Mouse (Mus musculus): Measurements from ENCODE around the gene Strn4.

The Strn4 gene

DNA sequence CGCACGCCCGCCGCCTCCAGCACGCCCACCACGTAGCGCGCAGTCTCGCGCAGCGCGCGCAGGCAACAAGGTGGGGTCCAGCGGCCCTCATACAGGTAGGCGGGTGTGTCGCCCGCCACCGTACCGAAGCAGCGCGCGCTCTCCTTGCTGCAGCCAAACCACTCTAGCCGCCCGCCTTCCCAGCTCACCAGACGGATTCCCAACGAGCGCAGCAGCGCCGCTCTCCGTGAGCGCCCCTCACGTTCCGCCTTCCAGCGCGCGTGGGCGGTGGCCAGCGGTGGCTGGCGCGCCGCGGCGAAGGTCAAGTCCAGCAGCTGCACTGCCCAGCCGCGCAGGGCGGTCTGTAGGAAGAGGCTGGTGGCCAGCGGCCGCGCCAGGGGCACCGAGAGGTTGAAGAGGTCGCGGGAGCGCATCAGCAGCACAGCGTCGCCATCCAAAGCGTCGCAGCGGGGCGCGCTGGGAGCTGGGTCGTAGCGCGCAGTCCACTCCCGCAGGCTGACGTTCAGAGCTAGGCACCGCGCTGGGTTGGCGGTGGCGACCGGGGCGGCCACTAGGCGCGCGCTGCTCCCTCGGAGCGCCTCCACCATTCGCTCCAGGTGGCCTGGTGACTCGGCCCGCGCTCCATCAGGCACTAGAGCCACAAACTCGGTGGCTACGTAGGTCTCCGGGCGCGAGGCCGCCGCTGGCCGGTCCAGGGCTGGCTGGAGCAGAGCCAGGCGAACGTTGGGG is 4.6 kb upstream of the Strn4 start:
- no peak for DNase-seq (ENCODE audit: low read depth, low spot score)

DNA sequence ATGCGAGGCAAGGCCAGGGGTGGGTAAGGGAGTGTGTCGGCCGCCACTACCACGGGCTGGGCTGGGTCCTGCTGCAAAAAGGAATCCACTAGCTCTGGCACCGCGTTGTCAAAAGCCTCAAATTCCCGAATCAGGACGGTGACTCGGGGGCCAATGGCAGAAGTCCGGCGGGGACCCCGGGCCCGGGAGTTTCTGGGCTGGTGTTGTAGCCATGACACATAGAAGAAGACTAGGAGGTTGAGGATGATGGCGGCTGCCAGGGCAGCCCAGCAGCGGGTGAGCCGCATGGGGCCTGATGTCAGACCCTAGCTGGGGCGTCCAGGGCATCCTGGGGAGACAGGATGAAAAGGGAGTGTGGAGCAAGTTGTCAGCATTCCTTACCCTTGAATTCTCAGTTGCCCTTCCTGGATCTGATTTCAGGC is 4.0 kb upstream of the Strn4 start:
- DNase-seq (ENCODE audit: low read depth, low spot score), result no peak

DNA sequence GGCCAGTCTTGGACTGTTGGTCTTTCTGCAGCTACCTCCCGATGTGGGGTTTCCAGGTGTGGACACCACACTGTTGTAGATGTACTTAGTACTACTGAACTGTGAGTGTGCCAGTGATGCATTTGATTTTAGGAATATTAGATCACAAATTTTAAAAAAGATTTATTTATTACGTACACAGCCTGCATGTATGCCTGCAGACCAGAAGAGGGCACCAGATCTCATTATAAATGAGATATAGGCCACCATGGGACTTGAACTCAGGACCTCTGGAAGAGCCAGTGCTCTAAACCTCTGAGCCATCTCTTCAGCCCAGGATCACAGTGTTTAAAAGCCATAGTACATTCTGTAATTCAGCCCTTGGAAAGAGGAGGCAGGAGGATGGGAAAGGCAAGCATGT is 3.2 kb upstream of the Strn4 start:
- peak; percentile 6 for DNase-seq (ENCODE audit: low read depth, low spot score)

DNA sequence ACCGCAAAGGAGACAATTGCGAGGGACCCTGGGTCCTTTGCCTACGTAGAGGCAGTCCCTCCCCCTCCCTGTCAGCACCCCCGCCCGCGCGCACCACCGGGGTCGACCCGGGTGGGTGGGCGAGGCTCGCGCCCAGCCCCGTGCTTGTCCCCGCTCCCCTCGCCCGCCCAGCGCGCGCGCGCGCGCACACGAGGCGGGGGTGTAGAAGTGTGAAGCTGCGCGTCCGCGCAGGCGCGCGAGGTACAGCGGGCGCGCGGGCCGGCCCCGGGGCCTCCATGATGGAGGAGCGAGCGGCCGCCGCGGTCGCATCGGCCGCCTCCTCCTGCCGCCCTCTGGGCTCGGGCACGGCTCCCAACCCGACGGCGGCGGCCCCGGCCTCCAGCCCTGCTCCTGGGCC is 387 bp downstream of the Strn4 start:
- peak; percentile 44 for DNase-seq (ENCODE audit: low read depth, low spot score)

DNA sequence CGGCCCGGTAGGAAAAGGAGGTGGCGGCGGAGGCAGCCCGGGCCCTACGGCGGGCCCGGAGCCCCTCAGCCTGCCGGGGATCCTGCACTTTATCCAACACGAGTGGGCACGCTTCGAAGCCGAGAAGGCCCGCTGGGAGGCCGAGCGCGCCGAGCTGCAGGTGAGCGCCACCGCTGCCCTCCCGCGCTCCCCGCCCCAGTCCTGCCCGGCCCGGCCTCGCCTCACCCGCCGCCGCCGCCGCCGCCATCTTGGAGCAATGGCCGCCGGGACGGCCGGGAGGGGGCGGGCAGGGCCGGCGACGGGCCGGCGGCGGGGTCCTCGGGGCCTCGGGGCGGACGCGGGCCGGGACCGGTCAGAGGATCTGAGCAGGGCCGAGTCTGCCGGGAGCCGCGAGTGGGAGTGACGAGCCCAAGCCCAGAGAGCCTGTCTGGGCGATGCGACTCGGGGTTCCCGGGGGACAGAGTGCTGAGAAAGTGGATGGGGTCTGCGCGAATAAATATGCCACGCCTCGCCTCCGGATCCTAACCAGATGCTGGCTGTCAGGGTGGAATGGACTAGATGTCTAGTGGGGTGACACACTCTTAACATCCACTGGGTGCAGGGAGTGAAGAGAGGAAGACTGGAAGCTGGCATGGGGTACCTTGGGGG is 910 bp downstream of the Strn4 start, which contains the start of gene Fkrp:
Gene Fkrp, minus strand, starts transcription at position 258 of the 648 bp plus-strand sequence.
- DNase-seq (ENCODE audit: low read depth, low spot score), result peak; percentile 12

DNA sequence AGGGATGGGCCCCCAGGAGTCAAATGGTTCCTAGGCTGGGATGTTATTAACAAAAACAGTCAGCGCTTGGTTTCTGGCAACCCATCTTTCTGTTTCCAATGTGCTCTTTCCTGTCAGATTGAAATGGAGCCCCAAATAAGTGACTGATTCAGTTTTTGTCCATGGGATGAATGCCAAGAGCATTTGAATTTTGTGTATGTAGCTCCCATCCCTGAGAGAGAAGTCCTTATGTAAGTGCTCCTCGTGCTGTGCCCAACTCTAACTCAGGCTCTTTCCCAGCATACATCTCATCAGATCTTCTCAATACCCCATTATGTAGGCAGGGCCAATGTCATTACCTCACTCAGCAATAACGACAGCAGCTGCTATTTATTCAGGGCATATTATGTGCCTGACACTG is 2.0 kb downstream of the Strn4 start:
- DNase-seq (ENCODE audit: low read depth, low spot score), result peak; percentile 4

DNA sequence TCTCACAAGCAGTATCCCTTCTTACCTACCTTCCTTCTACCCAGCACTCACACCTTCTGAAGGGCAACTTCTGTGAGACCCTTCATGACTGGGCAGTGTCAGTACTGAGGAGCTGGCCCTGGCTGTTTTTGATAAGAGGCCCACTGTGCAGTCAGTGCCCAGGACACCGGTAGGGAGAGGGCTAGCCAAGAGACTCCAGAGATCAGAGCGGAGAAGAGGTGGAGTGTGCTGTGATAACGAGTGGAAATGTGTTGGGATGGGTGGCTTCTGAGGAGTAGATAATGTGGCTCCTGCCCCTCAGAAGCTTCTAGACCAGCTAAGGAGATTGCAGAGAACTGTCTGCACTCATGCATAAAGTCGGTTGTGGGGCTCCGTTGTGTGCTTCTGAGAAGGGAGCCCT is 4.1 kb downstream of the Strn4 start:
- no peak for DNase-seq (ENCODE audit: low read depth, low spot score)

DNA sequence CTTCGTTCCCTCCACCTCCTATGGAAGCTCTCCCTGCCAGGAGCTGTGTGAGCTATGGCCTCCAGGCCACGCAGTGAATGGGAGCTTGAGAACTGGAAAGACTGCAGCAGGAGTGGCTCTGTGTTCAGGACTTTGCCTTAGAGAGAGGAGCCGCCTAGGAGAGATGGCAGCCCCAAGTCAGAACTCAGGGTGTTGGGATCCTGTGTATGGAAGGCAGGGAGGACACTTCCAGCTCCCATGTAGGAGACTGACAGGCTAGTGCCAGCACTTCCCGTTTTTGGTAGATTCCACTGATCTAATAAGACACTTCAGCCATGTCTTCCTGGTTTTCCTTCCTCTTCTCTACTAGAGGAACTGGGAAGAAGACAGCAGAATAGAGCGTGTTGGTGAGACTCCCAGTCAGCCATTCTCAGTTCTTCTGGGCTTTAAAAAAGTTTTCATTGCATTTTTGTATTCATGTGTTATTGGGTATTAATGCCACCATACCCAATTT is 4.6 kb downstream of the Strn4 start:
- DNase-seq (ENCODE audit: low read depth, low spot score), result no peak

DNA sequence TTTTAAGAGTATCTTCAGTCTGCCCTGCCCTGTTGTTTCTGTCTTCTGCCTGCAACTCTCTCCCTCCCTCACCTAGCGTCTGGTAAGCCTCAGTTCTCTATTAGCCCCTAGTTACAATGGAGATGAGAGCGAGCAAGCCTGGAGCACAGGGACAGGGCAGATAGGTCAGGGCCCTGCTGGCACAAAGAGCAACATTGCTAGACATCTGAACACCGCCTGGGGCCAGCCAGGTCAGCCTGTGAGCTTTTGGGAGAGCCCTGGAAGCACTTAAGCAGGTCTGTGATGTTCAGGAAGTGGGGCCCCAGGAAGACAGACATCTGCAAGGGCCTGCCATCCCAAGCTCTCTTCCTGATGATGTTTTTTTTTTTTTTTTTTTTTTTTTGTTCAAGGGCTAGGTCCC is 5.4 kb downstream of the Strn4 start:
- no peak for DNase-seq (ENCODE audit: low read depth, low spot score)

DNA sequence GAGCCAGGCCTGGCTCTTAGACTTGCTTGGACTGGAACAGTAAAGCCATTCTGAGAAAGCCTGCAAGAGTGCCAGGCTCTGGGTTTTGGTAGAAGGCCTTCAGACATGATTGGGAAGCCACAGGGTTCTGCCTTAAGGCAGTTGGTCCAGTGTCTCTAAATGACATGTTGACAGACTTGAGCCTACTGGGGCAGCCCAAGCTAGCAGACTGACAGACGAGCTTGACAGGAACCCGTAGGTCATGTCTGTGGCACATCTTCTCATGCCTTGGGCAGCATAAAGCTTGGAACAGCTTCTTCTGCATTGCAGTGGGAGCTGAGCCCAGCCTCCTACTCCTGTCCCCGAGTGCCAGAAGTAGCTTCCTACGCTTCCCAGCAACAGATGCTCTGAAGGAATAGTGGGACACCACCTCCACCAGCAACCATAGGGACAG is 6.0 kb downstream of the Strn4 start:
- no peak for DNase-seq (ENCODE audit: low read depth, low spot score)

DNA sequence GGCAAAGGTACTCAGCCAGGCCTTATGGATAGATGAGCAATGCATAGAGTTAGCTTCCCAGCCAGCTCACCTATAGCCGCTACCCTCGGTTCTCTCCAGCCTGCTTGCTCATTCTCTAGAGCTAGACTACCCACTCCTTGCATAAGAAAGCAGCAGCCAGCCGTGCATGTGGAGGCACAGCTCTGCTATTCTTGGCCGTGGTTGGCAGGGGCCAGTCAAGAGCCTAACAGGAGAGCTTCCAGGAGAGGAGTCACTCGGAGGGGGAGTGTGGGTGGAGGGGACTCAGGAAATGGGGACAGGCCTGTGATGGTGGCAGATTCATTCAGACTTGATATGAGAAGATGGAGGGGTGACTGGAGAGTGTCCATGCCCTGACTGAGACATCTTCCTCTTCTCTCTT is 8.0 kb downstream of the Strn4 start:
- DNase-seq (ENCODE audit: low read depth, low spot score), result no peak

DNA sequence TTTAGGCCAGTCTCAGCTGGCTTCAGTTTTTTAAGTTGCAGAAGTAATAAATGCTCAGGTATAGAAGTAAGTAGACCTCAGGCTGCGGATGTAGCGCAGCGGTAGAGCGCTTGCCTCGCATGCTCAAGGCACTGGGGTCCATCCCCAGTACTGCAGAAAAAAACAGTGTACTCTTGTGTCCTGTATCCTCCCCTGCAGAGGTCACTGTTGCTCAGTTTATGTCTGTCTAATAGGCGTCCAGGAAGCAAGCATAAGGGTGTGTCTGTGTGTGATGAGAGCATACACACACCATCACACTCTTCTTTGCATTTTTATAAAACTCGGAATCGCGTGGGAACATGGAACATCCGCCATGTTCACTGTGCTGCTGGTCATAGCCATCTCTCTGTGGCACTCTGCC is 10.1 kb downstream of the Strn4 start:
- no peak for DNase-seq (ENCODE audit: low read depth, low spot score)

DNA sequence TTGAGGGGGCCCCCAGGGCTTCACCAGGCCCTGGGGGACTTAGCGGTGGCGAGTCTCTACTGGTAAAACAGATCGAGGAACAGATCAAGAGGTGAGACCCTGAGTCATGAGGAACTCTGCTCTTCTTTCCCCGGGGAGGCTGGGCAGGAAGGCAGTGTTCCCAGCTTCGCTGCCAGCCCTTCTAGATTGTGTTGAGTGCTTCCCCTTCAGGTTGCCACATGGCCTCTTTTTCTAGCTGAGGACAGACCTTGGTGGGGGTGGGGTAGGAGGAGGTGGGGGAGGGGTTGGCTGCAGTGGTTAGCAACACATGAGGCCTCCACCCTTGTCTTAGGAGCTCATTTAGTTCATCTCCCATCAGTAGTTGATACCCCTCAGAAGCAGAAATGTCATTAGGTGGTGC is 10.9 kb downstream of the Strn4 start:
- no peak for DNase-seq (ENCODE audit: low read depth, low spot score)

DNA sequence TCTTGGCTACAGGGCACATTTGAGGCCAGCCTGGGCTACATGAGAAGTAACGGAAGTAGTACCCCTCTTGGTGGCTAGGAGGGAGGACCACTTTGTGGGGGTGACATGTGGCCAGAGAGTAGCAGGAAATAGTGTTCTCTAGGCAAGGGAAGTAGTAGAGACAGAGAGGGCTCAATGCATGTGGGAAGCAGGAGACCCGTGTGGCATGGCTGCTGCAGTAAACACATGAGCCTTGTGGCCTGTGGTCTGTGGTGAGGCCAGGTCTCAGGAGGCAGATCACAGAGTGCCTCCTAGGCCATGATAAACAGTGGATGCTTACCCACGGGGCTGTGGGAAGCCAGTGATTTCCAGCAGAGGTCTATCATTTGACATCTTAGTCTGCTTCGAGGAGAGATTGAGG is 11.6 kb downstream of the Strn4 start:
- DNase-seq (ENCODE audit: low read depth, low spot score), result no peak

DNA sequence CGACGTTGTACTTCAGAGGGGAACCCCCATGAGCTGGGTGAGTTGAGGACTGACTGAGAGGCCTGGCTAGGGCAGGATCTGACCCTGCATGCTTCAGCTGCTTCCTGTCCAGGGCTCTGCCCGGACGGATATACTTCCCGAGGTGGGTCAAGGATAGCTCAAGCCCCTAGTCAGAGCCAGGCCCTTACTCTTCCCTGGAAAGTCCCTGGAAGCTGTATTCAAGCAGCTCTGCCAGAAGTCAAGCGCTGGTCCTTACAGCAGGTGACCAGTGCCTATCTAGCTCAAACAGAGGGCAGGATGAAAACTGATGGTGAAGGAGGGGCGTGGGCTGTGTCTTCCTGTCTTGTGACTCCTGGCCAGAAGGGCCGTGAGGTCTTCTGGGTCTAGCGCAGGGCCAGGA is 14.8 kb downstream of the Strn4 start:
- DNase-seq (ENCODE audit: low read depth, low spot score), result no peak

DNA sequence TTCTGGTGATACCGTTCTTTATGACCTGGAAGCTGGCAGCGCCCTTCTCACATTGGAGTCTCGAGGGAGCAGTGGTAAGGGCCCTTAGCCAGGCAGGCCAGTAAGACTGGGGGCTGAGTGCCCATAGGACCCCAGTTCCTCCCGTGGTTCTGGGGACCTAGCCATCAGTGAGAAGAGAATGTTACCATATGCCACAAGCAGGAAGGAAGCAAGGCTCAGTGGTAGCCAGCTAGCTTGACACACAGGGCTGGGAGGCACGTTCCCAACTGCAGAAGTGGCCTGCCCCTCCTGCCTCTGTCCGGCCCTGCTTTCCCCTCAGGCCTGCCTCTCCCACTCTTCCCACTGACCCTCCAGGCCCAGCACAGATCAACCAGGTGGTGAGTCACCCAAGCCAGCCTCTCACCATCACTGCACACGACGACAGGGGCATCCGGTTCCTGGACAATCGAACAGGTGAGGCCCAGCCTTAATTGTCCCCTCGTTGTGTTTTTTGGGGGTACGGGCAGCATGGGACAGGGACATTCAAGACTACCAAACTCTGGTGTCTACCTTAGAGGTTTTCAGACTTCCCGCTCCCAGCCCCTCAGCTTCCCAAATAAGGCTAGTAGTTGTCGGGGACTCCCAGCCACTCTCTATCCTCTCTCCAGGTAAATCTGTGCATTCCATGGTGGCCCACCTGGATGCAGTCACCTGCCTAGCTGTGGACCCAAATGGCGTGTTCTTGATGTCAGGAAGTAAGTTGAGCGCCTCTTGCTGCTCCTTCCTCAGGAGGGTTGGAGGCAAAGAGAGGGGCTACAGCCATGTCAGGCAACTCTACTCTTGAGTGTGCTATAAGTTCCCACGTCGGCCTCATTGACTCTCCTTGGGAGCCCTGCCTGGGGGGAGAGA is 22.5 kb downstream of the Strn4 start:
- no peak for DNase-seq (ENCODE audit: low read depth, low spot score)

DNA sequence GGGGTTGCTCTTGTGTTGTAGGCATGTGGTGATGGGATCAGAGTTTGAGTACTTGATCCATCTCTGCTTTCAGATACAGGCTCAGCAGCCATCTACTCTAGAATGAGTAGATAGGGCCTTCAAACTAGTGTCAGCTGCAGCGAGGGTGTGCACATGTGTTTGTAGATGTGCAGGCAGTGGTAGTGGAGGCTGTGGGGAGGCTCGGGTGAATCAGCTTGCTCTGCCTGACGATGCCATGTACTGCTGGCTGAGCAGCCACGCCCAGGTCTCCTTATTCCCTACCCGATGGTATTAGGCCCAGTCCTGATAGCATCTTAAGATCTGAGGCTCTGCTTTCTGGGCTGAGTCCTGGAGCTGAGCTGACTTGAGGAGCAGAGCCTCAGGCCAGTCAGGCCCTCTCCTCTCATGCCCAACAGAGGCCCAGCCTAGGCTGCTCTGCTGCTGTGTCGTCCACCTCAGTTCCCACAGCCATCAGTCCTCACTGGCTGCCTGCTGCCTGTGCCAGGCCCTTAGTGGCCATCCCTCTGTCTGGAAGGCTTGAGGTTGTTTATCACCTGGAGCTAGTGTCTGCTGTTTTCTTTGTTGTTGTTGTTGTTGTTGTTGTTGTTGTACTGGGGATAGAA is 23.2 kb downstream of the Strn4 start:
- DNase-seq (ENCODE audit: low read depth, low spot score), result no peak

DNA sequence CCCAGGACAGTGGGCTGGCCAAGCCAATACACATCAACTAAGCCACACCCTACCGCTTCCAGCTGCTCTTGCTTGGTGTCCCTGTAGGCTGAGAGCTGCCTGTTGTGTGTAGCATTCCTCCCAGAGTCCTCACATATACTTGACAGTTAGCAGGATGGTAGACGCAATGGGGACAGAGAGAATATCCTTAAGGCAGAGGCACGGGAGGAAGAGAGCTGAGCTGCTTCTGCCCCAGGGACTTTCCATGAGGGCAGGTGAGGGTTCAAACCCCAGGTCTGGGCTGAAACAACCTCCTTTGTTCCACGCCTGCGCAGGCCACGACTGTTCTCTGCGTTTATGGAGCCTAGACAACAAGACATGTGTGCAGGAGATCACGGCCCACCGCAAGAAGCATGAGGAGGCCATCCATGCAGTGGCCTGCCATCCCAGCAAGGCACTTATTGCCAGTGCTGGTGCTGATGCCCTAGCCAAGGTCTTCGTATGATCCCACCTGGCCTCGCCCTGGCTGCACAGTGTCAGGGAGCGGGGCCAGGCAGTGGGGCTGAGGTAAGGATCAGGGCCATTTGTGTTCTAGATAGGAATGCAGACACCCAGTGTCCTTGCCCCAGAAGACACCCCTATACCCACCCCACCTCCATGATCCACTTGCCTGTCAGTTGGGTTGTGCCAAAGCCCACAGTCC is 23.9 kb downstream of the Strn4 start:
- no peak for DNase-seq (ENCODE audit: low read depth, low spot score)

DNA sequence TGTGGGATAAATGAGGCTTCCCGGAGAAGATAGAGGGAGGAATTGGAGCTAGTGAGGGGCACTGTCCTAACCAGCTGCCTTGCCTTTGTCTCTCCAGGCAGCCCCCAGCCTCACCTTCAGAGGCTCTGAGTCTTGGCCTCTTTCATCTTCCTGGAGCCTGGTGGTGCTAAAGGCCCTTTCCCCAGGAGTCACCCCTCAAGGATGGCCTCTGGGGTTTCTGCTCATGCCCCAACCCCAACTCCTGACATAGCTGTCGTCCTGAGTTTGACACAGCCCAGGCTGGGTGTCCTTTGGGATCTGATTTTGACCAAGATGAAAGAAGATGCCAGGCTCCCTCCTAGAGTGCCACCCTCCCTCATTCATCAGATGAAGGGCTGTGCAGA is 24.4 kb downstream of the Strn4 start:
- no peak for DNase-seq (ENCODE audit: low read depth, low spot score)

DNA sequence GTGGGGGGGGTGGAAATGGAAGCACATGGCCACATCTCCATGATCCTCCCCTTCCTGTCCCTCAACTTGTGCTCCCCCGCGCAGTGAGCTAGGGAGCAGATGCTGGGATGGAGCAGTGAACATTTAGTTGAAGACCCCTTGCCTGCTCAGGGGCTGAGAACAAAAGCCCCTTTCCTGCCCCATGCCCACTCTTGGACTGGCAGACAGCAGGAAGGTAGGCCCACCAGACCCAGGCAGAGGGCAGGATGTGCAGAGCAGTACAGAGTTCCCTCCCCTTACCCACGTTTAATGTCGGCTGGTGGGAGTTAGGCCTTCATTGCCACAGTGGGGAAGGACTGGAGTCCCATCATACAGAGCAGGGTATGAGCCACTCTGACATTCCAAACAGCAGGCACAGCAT is 25.4 kb downstream of the Strn4 start:
- no peak for DNase-seq (ENCODE audit: low read depth, low spot score)
